Mouse (Mus musculus): Measurements from ENCODE around the gene Rbm33.
A peak's percentile ranks its signal among the peaks of the same experiment; 100 is the strongest.

The Rbm33 gene

GRCm38 (mm10) chr5:28324457-28324856 lies 7.5 kb downstream of the Rbm33 start:
- DNase-seq (ENCODE audit: low spot score) = no peak

- no peak for DNase-seq (ENCODE audit: low spot score)
Measured at GRCm38 (mm10) chr5:28329024-28329806, 12.3 kb downstream of the Rbm33 start.

GRCm38 (mm10) chr5:28333731-28334130 lies 16.8 kb downstream of the Rbm33 start:
- DNase-seq (ENCODE audit: low spot score) = no peak

DNA sequence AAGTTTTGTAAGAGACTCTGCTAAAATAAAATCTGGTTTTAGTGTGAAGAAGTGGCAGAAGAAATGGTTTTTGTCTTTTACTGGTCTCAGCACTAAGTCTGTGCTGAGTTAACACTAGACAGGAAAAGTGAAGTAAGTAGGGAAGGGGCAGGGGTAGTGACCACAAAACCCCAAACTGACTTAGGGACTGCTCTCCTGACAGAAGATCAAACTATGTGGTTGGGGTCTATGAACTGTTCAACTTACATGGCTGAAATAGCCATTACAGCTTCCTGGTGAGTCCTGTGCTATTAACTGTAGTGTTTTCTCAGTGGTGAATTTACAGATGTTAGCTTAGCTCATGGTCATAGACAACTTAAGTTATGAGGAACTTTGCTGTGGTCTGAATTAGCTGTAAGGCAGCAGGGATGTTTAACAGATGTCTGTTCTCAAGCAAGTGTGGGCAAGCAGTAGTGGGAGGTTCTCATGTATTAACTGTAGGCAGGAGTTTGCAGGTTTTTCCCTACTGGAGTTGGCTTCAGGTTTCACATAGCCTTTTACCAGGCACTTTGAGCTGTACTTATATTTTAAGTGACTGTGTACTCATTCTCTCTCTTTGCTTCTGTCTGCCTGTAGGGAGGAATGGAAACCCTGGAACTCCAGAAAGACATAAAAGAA lies 35.1 kb downstream of the Rbm33 start:
- no peak for DNase-seq (ENCODE audit: low spot score)

GRCm38 (mm10) chr5:28355614-28356013 lies 38.7 kb downstream of the Rbm33 start:
- no peak for DNase-seq (ENCODE audit: low spot score)

DNA sequence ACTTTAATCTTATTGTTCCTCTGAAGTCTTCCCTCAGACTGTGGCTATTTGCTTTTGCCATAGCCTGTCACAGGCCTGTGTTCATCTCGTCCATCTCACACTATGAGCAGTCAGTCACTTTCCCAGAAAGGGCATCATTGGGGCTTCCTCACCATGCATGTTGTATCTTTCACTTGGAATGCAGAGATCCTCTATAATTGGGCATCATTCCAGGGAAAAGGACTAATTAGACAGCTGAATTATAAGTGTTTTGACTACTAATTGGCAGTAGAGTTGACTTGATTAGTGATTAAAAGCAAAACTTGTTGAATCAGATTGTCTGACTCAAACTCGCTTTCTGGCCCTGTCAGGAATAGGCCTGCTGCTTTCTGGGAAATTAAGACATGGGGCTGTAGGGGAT lies 43.8 kb downstream of the Rbm33 start:
- no peak for DNase-seq (ENCODE audit: low spot score)

GRCm38 (mm10) chr5:28368056-28368455 lies 51.1 kb downstream of the Rbm33 start:
- DNase-seq (ENCODE audit: low spot score) = no peak

GRCm38 (mm10) chr5:28370836-28371235 lies 53.9 kb downstream of the Rbm33 start:
- no peak for DNase-seq (ENCODE audit: low spot score)

DNA sequence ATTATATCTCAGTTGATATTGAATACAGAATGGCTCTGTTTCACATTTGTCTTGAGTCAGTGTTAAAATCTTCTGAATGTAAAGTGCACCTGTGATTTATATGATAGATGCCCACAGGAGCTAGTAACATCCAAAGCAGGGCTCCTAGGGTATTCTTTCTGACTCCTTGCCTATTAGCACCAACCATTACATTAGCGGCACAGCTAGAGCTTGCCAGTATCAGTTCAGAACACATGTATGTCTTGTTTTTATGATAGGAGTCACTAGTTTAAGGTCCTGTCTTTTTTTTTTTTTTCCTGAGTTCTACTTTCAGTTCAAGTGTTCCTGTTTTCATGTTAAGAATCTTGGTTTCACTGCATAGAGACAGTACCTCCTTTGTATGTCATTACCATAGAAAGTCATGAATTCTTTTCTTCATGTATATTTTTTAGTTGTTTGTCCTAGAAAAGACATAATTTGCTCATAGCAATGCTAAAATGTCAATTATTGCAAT lies 55.3 kb downstream of the Rbm33 start:
- DNase-seq (ENCODE audit: low spot score) = no peak

DNA sequence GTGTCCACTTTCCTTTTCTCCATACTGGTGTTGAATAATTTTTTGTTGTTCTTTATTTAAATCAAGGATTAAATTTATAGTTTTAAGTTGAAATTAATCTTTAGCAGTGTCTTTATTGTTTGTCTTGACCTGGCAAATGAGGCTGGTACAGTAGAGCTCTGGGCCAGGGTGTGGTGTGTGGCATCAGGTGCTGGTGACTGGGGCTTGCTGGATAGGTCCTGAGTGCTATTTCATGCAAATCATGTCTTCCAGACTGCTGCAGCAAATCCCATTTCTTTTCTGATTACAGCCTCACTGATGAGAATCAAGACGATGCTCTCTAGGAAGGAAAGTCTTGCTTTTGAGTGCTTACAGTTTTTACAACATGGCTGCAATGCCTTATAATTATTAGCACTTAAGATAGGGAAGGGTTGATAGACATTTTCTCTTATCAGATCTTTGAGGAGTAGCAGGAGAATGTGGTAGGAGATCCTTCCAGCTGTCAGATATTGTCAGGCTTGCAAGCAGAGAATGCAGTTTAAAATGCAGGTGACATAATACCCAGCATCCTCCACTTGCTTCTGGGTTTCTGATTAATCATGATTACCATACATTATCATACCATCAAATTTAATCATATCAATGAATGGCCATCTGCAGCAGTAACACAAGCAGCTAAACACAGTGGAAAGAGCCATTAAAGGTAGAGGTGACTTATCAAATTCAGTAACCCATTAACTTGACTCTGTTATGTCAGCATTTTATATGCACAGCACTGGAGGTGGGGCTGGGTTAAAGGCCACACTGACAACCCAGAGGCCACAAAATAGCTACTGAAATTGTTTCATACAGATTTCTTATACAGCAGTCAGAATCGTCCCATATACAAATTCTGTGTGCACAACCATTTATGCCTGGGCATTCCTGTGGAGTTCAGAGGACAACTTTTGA lies 56.8 kb downstream of the Rbm33 start:
- DNase-seq (ENCODE audit: low spot score) = no peak

GRCm38 (mm10) chr5:28377299-28377698 lies 60.4 kb downstream of the Rbm33 start:
- no peak for DNase-seq (ENCODE audit: low spot score)

GRCm38 (mm10) chr5:28382289-28382688 lies 65.4 kb downstream of the Rbm33 start:
- no peak for DNase-seq (ENCODE audit: low spot score)

GRCm38 (mm10) chr5:28386783-28387182 lies 69.9 kb downstream of the Rbm33 start:
- no peak for DNase-seq (ENCODE audit: low spot score)

DNA sequence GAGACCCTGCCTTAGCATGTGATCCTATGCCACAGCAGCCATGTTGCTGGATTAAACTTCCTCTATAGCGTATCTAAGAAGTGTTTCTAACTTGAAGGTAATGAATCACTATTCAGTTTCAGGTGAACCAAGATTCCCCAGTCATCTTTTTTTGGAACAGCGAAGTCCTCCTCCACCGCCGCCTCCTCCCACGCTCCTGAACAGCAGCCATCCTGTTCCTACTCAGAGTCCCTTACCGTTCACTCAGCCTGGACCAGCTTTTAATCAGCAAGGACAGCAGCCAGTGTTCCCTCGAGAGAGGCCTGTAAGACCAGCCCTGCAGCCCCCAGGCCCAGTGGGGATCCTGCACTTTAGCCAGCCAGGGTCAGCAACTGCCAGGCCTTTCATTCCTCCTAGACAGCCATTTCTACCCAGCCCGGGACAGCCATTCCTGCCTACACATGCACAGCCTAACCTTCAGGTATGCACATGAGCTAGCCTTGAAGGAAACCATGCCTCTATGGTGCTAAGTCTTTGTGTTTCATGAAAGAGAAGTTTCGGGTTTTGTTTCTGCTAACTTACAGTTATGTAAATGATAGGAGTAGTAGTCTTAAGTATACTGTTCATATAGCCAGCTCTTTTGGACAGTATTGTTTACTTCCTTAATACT lies 70.7 kb downstream of the Rbm33 start:
- no peak for DNase-seq (ENCODE audit: low spot score)

DNA sequence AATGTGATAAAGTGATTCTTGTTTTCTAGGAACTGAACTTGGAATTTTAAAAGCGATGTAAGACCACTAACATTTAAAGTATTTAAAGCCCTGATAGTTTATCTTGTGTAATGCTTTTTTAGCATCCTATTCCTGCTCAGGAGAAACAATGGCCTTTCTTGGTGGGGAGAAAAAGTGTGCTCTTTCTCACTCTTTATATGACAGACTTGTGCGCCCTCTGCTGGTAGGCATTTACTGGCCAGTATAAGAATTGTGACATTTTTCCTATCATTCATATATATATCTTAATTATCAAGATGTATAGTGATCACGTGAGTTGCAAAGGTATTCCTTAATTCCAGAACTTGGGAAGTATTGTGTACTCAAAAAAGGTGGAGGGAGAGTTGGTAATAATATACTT lies 71.3 kb downstream of the Rbm33 start:
- no peak for DNase-seq (ENCODE audit: low spot score)

- no peak for DNase-seq (ENCODE audit: low spot score)
Measured at GRCm38 (mm10) chr5:28390189-28390588, 73.3 kb downstream of the Rbm33 start.

DNA sequence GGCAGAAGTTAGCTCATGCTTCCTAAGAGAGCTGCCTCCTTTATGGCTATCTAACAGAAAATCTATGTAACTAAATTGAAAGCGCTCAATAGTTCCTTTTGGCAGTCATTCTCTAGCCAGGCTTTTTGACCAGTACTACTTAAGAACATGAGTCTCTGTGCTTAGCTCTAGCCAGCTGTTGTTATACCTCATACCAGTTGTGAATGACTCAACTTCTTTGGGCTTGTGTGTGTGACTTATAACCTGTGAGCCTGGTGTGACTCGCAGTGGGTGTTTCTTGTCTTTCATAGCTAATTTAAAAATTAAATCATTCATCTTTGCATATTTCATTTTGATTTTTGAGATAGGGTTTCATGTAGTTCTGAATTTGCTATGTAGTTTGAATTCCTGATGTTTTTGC lies 80.4 kb downstream of the Rbm33 start:
- DNase-seq (ENCODE audit: low spot score) = no peak

GRCm38 (mm10) chr5:28398736-28399135 lies 81.8 kb downstream of the Rbm33 start:
- no peak for DNase-seq (ENCODE audit: low spot score)

GRCm38 (mm10) chr5:28399451-28400115 lies 82.7 kb downstream of the Rbm33 start:
- peak; percentile 61 for DNase-seq (ENCODE audit: low spot score)

DNA sequence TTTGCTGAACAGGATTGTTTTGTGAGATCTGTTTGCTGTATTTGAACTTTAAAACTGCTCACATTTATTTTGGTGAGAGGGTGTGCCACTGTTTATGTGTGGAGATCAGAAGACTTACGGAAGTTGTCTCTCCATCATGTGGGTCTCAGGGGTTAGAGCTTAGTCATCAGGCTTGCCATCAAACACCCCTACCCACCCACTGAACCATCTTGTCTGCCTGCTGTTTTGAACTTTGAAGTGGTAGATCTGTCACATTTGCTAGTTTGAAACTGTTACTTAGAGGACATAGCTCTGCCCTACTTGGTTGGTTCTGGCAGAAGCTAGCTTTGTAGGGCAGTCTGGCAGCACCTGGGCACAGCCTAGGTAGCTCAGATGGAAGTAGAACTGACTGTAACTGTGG lies 85.8 kb downstream of the Rbm33 start:
- no peak for DNase-seq (ENCODE audit: low spot score)

DNA sequence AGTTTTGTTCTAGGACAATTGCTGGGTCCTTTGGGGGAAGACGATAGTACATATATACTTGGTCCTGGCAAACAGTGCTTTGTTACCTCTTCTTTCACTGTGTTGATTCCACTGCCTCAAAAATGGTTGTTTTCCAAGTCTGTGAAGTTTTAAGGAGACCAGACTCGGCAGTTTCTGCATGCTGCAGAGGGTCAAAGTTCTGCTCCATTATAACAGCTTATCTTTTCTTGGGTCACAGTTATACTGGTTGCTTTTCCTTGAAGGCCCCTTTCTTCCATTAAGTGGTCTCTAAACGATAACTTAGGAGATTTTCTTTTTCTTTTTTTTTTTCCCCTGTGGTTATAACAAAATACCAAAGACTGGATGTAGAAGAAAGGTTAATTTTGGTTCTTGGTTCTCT lies 89.7 kb downstream of the Rbm33 start:
- DNase-seq (ENCODE audit: low spot score) = no peak
